Mouse (Mus musculus) liver, embryonic 12.5 days (tissue): ENCODE data around the gene Gm26741. TPM values are rescaled to one million over a fixed set of nuclear protein-coding genes. Genes with fewer than 3 reads are reported as not detected.
"Not testable (repeated sequence)": the region's sequence is repeated elsewhere in the genome, so short reads cannot be mapped to it uniquely, and the experiment has no call there.

Source experiments
- ATAC-seq: fragments of 200-750 bp; cut with Nextera tagmentation; 2 replicates; pipeline ENCODE4 v1.8.0; 2017; ENCODE audit warnings: moderate number of reproducible peaks, mild to moderate bottlenecking, moderate library complexity
- H3K27ac ChIP-seq: fragments of 300-500 bp; sonication (generic); 2 replicates; pipeline ENCODE4 v1.5.1; 2016; ENCODE audit warnings: mild to moderate bottlenecking
- H3K27me3 ChIP-seq: fragments of 300-500 bp; sonication (generic); replicated peaks from 2 replicates; pipeline ENCODE4 v1.6.1; 2016; ENCODE audit warnings: mild to moderate bottlenecking, moderate library complexity
- H3K36me3 ChIP-seq: fragments of 300-500 bp; sonication (generic); 2 replicates; pipeline ENCODE4 v1.6.1; 2016; ENCODE audit warnings: mild to moderate bottlenecking, moderate library complexity
- H3K4me1 ChIP-seq: fragments of 300-500 bp; sonication (generic); 2 replicates; pipeline ENCODE4 v1.6.1; 2016
- H3K4me2 ChIP-seq: fragments of 300-500 bp; sonication (generic); 2 replicates; pipeline ENCODE4 v1.6.1; 2016; ENCODE audit warnings: mild to moderate bottlenecking, moderate library complexity
- H3K4me3 ChIP-seq: fragments of 300-500 bp; sonication (generic); 2 replicates; pipeline ENCODE4 v1.5.1; 2016; ENCODE audit warnings: mild to moderate bottlenecking, moderate library complexity
- H3K9ac ChIP-seq: fragments of 300-500 bp; sonication (generic); 2 replicates; pipeline ENCODE4 v1.6.1; 2016; ENCODE audit warnings: mild to moderate bottlenecking, moderate library complexity
- H3K9me3 ChIP-seq: fragments of 300-500 bp; sonication (generic); replicated peaks from 2 replicates; pipeline ENCODE4 v1.6.1; 2016; ENCODE audit warnings: mild to moderate bottlenecking, moderate library complexity
- WGBS: fragments of 180-500 bp; shearing (Covaris S2); methylation state at CpG from one replicate; pipeline ENCODE4 v1.1.7; 2016; ENCODE audit not compliant: insufficient replicate concordance; 5-methylcytosine and 5-hydroxymethylcytosine counted together
- polyA plus RNA-seq: library from polyadenylated mRNA; unstranded; fragments of >200 nt; fragmentation: Nextera tagmentation; extraction: Ambion mirVana; gene quantifications from 2 replicates; pipeline ENCODE4 v1.2.1, GENCODE M21; 2016

The Gm26741 gene
- not detected in 2 replicates for polyA plus RNA-seq

DNA sequence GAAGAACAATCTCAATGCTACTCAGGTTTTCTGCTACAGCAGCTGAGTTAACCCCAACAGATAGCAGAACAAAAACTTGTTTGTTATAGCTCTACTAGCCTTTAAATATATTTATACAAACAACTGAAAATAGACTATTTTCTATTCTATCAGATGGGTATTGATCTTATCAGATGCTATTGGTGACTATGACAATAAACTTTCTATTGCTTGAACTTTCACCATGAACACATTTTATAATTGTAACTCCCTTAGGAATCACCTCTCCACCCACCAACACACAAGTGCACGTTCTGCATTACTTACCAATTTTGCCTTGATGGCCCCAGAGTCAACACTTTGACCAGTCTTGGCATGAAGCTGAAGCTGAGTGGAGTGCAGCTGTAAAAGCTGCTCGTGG lies at the start of gene Gm26741:
Gene Gm26741, plus strand, starts transcription at position 301 of the 400 bp plus-strand sequence.
- Histone ChIP-seq H3K27ac (no peak within 1 kb of the TSS), H3K9me3 (no peaks in the 10 kb centered on the region), H3K9ac (no peak within 1 kb of the TSS), H3K4me3 (no peak within 1 kb of the TSS), H3K36me3 (peaks cover 26% of the 10 kb centered on the region), H3K4me1 (no peaks in the 10 kb centered on the region), H3K27me3 (no peaks in the 10 kb centered on the region), H3K4me2 (no peak within 1 kb of the TSS)
- WGBS, result 75% methylated on average over 2 of the region's 2 CpGs
- no peak for ATAC-seq

DNA sequence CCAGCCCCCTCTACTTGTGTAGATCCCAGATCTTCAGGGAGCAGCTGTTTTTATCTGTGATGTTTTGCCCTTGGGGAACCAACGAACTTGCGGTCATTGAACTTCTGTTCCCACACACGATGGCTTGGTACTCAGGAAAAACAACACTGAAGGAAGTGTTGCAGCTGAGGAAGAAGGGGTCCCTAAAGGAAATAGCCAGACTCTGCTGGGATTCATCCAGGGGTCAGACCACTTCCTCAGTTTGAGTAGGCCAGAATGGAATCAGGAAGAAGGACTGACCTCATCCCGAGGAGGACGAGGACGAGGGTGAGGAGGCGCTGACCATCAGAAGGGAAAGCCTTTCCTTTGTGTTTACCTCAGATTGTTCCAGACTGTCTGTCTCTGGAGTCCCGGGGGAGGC lies 49.4 kb upstream of the Gm26741 start:
- Histone ChIP-seq H3K27ac (no peak overlapping the region), H3K27me3 (no peaks in the 10 kb centered on the region), H3K9ac (no peak overlapping the region), H3K4me2 (no peak overlapping the region), H3K4me3 (no peak overlapping the region), H3K4me1 (0 out of 2 replicates have a peak, but pooled peaks cover 4% of the 10 kb centered on the region), H3K9me3 (no peaks in the 10 kb centered on the region), H3K36me3 (peaks cover 40% of the 10 kb centered on the region)
- 24% methylated on average over 8 of the region's 8 CpGs for WGBS
- peak; percentile 40; the same call in 1 of the 2 replicates for ATAC-seq

DNA sequence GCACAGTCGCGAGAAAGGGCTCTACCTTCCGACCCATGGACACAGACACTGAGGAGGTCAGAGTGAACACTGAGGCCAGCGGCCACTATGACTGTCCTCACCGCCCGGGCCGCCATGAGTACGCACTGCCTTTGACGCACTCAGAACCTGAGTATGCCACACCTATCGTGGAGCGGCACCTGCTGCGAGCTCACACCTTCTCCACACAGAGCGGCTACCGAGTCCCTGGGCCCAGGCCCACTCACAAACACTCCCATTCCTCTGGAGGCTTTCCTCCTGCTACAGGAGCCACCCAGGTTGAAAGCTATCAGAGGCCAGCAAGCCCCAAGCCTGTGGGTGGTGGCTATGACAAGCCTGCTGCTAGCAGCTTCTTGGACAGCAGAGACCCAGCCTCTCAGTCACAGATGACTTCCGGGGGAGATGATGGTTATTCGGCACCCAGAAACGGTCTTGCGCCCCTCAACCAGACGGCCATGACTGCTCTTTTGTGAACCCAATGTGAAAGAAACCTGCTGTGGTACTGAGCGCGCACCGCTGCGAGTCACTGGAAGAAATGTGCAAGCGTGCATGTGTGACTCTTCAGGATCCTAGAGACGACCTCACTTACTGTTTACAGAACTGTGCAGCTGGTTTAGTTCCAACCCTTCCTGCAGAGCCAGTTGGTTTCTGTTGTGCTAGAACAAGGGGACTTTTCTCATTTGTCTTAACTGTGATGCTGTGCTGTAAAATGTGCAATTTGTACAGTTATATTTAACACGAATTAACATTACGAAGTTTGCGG lies 38.9 kb upstream of the Gm26741 start:
- H3K4me1 ChIP-seq, result no peaks in the 10 kb centered on the region
- WGBS, result 87% methylated on average over 28 of the region's 28 CpGs
- H3K4me3 ChIP-seq, result no peak overlapping the region
- no peak overlapping the region for H3K27ac ChIP-seq
- H3K9ac ChIP-seq, result no peak overlapping the region
- H3K27me3 ChIP-seq, result no peaks in the 10 kb centered on the region
- H3K9me3 ChIP-seq, result no peaks in the 10 kb centered on the region
- H3K4me2 ChIP-seq, result no peak overlapping the region
- peaks cover 13% of the 10 kb centered on the region for H3K36me3 ChIP-seq
- no peak for ATAC-seq

DNA sequence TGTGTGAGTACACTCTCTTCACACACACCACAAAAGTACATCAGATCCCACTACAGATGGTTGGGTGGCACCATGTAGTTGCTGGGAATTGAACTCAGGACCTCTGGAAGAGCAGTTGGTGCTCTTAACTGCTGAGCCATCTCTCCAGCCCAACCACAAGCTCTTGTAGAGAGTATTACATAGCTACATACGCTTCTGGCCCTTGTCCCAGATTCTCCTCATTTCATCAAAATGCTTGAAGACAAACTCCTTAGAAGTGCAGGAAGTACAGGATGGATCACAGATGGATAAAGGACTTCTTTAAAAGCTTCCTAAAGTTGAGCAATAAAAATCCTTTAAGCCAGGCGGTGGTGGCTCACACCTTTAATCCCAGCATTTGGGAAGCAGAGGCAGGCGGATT lies 36.6 kb upstream of the Gm26741 start:
- 66% methylated on average over 3 of the region's 3 CpGs for WGBS
- Histone ChIP-seq H3K27ac (no peak overlapping the region), H3K4me1 (no peaks in the 10 kb centered on the region), H3K4me2 (no peak overlapping the region), H3K4me3 (no peak overlapping the region), H3K36me3 (peaks cover 10% of the 10 kb centered on the region), H3K9ac (no peak overlapping the region), H3K27me3 (no peaks in the 10 kb centered on the region), H3K9me3 (no peaks in the 10 kb centered on the region)
- no peak for ATAC-seq

DNA sequence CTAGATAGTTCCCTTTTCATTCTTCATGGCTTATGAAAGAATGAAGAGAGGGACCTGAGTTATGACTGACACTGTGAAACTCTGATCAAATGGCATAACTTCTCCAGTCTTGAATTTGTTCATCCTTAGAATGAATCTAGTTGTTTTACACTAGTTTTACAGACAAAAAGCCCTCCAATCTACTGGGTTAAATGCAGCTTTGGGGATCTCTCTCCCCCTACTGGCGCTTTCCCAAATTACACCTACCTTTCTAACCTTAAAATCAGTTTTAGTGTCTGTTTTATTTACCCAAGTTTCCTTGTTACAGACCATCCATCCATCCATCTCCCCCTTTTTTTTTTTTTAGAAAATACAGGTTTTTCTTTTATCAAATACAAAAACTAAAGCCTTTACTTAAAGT lies 27.6 kb upstream of the Gm26741 start:
- H3K27ac ChIP-seq, result no peak overlapping the region
- H3K36me3 ChIP-seq, result peaks cover 5% of the 10 kb centered on the region; the same call in 1 of the 2 replicates
- no peak for ATAC-seq
- WGBS, result 0% methylated on average over 1 of the region's 1 CpGs
- no peaks in the 10 kb centered on the region for H3K4me1 ChIP-seq
- no peak overlapping the region for H3K4me3 ChIP-seq
- H3K9ac ChIP-seq, result no peak overlapping the region
- no peak overlapping the region for H3K4me2 ChIP-seq
- H3K27me3 ChIP-seq, result no peaks in the 10 kb centered on the region
- H3K9me3 ChIP-seq, result no peaks in the 10 kb centered on the region

DNA sequence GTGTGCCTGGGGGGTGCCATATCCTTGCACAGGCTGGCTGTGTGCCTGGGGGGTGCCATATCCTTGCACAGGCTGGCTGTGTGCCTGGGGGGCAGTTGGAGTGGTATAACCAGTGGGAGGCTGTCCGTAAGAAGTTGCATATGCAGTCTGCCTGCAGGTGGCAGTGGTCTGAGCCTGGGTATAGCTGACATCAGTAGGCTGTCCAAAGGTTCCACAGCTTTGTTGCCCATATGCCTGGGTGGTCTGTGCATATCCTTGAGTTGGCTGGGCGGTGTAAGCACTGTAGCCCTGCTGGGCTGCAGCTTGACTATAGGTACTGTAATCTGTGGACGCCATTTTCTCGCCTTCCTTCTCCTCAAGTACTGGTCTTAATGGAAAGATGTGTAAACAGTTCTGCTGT lies 15.2 kb upstream of the Gm26741 start:
- WGBS, result 88% methylated on average over 4 of the region's 4 CpGs
- peaks cover 69% of the 10 kb centered on the region for H3K36me3 ChIP-seq
- H3K4me3 ChIP-seq, H3K4me2 ChIP-seq, H3K4me1 ChIP-seq, H3K9ac ChIP-seq, H3K27ac ChIP-seq, ATAC-seq, H3K9me3 ChIP-seq, H3K27me3 ChIP-seq: not testable (repeated sequence)

DNA sequence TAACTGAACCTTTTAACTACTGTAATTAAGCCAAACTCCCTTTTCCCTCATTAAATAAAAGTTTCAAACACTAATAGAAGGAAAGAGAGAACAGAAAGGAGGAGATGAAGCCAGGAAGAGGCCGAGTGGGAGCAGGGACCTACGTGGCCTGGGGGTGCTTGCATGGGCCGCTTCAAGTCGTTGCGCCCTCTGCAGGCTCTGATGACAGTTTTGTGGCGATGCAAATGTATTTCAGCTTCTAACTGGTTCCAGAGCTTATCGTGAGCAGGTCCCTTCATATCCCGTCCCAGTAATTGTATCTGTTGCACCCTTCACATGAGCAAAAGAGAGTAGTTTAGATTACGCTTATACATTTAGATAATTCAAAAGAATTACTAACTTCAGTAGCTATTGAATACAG lies 5.4 kb upstream of the Gm26741 start:
- no peak for ATAC-seq
- Histone ChIP-seq H3K27ac (no peak overlapping the region), H3K9ac (no peak overlapping the region), H3K36me3 (peaks cover 58% of the 10 kb centered on the region), H3K27me3 (no peaks in the 10 kb centered on the region), H3K4me2 (no peak overlapping the region), H3K4me3 (no peak overlapping the region), H3K9me3 (no peaks in the 10 kb centered on the region), H3K4me1 (no peaks in the 10 kb centered on the region)
- WGBS, result 81% methylated on average over 9 of the region's 9 CpGs

DNA sequence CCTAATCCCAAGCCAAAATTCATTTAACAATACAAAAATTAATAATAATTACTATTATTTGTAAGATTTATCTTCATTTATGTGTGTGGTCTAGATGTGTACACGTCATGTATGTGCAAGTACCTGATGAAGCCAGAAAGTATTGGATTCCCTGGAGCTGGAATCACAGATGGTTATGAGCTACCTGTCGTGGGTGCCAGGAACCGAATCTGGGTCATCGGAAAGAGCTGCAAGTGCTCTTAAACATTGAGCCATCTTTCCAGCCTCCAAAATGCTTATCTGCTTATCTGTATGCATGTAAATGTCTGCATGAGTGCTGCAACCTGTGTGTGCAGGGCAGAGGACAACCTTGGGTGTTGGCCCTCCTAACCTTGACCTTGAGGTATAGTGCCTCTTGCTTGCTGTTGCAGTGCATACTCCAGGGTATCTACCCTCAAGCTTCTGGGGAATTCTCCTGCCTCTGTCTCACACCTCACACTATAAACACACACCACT lies 1.7 kb downstream of the Gm26741 start:
- WGBS, result 87% methylated on average over 4 of the region's 4 CpGs

DNA sequence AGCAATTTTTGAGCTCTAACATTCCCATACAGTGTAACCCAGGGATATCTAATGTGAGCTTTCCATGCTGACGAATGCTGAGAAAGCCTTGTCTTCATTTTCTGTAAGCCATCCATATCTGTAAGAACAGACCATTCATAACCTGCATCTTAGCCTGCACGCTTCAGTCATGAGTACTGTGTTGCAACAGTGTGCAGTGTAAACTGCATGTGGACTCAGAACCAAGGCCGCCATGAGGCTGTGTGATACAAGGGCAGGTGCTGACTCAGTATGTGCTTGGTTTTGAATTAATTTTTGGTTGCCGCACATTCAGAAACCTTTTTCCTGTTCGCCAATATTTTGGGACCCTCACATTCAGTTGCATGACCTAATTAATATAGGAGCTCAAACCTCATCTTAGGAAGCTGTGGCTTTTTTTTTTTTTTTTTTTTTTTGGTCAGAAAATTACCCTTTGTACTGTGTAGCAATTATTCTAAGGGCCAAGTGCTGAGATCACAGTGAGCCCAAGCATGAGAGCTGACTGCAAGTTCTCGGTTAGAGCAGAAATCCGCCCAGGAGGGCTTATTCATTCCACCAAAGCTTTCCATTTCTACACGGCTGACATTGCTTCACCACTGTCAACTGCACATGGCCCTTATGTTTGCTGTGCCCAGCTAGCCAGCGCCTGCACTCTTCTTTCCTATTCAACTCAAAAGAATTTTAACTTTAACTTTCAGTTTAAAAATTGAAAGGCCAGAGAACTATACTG lies 2.5 kb downstream of the Gm26741 start:
- Histone ChIP-seq H3K27ac (no peak overlapping the region), H3K9ac (no peak overlapping the region), H3K27me3 (no peaks in the 10 kb centered on the region), H3K9me3 (no peaks in the 10 kb centered on the region), H3K4me1 (no peaks in the 10 kb centered on the region), H3K36me3 (0 out of 2 replicates have a peak, but pooled peaks cover 8% of the 10 kb centered on the region), H3K4me2 (no peak overlapping the region), H3K4me3 (no peak overlapping the region)
- WGBS, result 83% methylated on average over 9 of the region's 9 CpGs
- no peak for ATAC-seq

More for the DNA sequence above, 1.7 kb downstream of the Gm26741 start:
- Histone ChIP-seq H3K9ac (no peak overlapping the region), H3K4me2 (no peak overlapping the region), H3K4me3 (no peak overlapping the region), H3K9me3 (no peaks in the 10 kb centered on the region), H3K36me3 (0 out of 2 replicates have a peak, but pooled peaks cover 16% of the 10 kb centered on the region), H3K4me1 (no peaks in the 10 kb centered on the region), H3K27me3 (no peaks in the 10 kb centered on the region), H3K27ac (no peak overlapping the region)
- no peak for ATAC-seq

DNA sequence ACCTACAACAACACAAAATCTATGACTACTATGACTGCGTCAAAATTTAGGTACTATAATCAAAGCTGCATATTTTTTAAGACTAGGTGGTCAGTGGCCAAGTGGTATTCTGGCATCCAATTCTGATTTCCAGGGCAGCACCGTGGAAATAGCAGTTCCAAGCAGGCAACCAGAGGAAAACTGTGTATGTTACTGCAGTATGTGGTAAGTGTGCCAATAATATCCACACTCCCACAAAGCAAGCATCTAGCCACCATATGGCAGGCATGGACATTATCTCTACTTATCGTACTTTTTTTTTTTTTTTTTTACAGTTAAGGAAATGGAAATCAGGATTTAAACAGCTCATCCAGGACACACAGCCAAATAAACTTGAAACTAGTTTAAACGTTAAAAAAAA lies 9.8 kb downstream of the Gm26741 start:
- no peak for ATAC-seq
- Histone ChIP-seq H3K9me3 (no peaks in the 10 kb centered on the region), H3K9ac (no peak overlapping the region), H3K4me3 (no peak overlapping the region), H3K4me1 (no peaks in the 10 kb centered on the region), H3K27ac (no peak overlapping the region), H3K4me2 (no peak overlapping the region), H3K27me3 (no peaks in the 10 kb centered on the region), H3K36me3 (no peaks in the 10 kb centered on the region)
- WGBS, result 74% methylated on average over 4 of the region's 4 CpGs

DNA sequence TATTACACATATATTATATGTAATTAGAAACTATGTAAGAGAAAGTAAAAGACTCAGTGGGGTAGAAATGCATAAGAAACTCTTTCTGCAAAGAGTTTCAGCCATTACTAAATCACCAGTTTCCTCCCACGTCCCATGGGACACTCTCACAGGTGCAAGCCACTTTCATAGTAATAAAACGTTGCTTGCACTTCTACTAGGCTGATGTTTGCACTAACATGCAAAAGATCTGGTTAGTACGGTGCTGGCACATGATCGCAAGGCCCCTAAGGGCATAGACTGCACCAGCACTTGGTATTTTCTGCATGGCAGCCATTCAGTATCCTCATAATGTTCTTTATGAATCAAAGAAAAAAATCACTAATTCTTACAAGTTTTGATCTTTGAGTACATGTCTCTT lies 15.3 kb downstream of the Gm26741 start:
- no peak overlapping the region for H3K4me3 ChIP-seq
- H3K36me3 ChIP-seq, result no peaks in the 10 kb centered on the region
- H3K4me2 ChIP-seq, result no peak overlapping the region
- ATAC-seq, result no peak
- H3K27me3 ChIP-seq, result no peaks in the 10 kb centered on the region
- H3K9me3 ChIP-seq, result no peaks in the 10 kb centered on the region
- no peak overlapping the region for H3K9ac ChIP-seq
- peaks cover 11% of the 10 kb centered on the region for H3K4me1 ChIP-seq
- H3K27ac ChIP-seq, result no peak overlapping the region
- 78% methylated on average over 4 of the region's 4 CpGs for WGBS

DNA sequence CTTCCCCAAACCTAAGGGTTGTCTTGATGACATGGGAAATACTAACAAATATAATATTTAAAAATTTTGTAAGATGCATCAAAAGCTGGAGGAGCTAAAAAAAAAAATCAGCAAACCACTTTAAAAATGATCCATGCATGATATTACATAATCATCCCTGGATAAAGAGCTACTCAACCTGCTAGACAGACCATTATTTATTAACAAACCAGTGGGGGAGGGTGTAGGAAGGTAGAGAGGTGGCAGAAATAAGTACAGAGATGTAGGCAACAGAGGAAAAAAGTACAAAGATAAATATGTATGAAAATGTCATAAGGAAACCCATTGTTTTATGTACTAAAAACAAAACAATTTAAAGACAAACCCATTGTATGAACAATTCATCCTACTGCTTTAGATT lies 16.1 kb downstream of the Gm26741 start:
- Histone ChIP-seq H3K4me2 (no peak overlapping the region), H3K4me3 (no peak overlapping the region), H3K27ac (no peak overlapping the region), H3K4me1 (peaks cover 15% of the 10 kb centered on the region), H3K9me3 (no peaks in the 10 kb centered on the region), H3K27me3 (no peaks in the 10 kb centered on the region), H3K36me3 (no peaks in the 10 kb centered on the region), H3K9ac (no peak overlapping the region)
- no peak for ATAC-seq
